Mouse (Mus musculus) ES-E14 (cell line): Measurements from ENCODE around the gene H2-Ke6. TPM values are rescaled to one million over a fixed set of nuclear protein-coding genes. Genes with fewer than 3 reads are reported as not detected.
A peak's percentile ranks its signal among the peaks of the same experiment; 100 is the strongest.

Experiments used
- DNase-seq: peaks from one replicate; pipeline ENCODE4 v3.0.0-alpha.2; 2013; ENCODE audit warnings: low read depth, low spot score
- H3K27ac ChIP-seq: 2 replicates; pipeline ENCODE4 v1.5.1; 2012; ENCODE audit warnings: low read depth, mild to moderate bottlenecking, low read length, moderate library complexity, mixed read lengths; ENCODE audit not compliant: poor library complexity, insufficient read depth, severe bottlenecking
- H3K36me3 ChIP-seq: 2 replicates; pipeline ENCODE4 v1.6.1; 2012; ENCODE audit warnings: mild to moderate bottlenecking, low read length, moderate library complexity, mixed read lengths; ENCODE audit not compliant: control insufficient read depth, poor library complexity, insufficient read depth, severe bottlenecking
- H3K4me1 ChIP-seq, 2 experiments: fragments of 150-350 bp in 1 of 2; sonication (generic) in 1 of 2; 2 replicates each; pipeline ENCODE4 v1.6.1; 2012; ENCODE audit warnings: low read length in 2 of 2, mild to moderate bottlenecking in 1 of 2, mixed read lengths in 1 of 2; ENCODE audit not compliant: control insufficient read depth in 2 of 2, insufficient read depth in 2 of 2, poor library complexity in 1 of 2
- H3K4me3 ChIP-seq, 2 experiments: fragments of 150-350 bp in 1 of 2; sonication (generic) in 1 of 2; 2 replicates each; pipeline ENCODE4 v1.5.1; 2012; ENCODE audit warnings: low read length in 2 of 2, low read depth in 1 of 2, mild to moderate bottlenecking in 1 of 2, mixed read lengths in 1 of 2; ENCODE audit not compliant: insufficient read depth in 1 of 2, poor library complexity in 1 of 2, severe bottlenecking in 1 of 2
- H3K9ac ChIP-seq: 2 replicates; pipeline ENCODE4 v1.6.1; 2012; ENCODE audit warnings: low read depth, mild to moderate bottlenecking, low read length, mixed read lengths; ENCODE audit not compliant: poor library complexity, insufficient read depth, severe bottlenecking
- H3K9me3 ChIP-seq: fragments of 150-350 bp; sonication (generic); 2 replicates; pipeline ENCODE4 v1.6.1; 2012; ENCODE audit warnings: low read depth, mild to moderate bottlenecking, low read length; ENCODE audit not compliant: control insufficient read depth, insufficient read depth
- CHD2 ChIP-seq: IDR thresholded peaks from 2 replicates; pipeline ENCODE4 v1.6.1; 2014; ENCODE audit warnings: mild to moderate bottlenecking, low read depth, low read length, inconsistent platforms
- HCFC1 ChIP-seq: IDR thresholded peaks from 2 replicates; pipeline ENCODE4 v1.6.1; 2012; ENCODE audit warnings: low read length, inconsistent platforms, borderline replicate concordance; ENCODE audit not compliant: insufficient read depth
- MAFK ChIP-seq: IDR thresholded peaks from 2 replicates; pipeline ENCODE4 v1.6.1; 2014; ENCODE audit warnings: mild to moderate bottlenecking, low read depth, low read length, inconsistent platforms; ENCODE audit not compliant: insufficient read depth
- ZC3H11A ChIP-seq: IDR thresholded peaks from 2 replicates; pipeline ENCODE4 v1.6.1; 2012; ENCODE audit warnings: low read depth, mild to moderate bottlenecking, inconsistent platforms, low read length, borderline replicate concordance
- ZNF384 ChIP-seq: IDR thresholded peaks from 2 replicates; pipeline ENCODE4 v1.6.1; 2012; ENCODE audit warnings: low read depth, low read length, inconsistent platforms
- in situ Hi-C, 2 experiments: fragments of 600-800 bp; cut with MboI; formaldehyde crosslinking; loops; one replicate each; pipeline ENCODE4 v1.15.1; 2025; ENCODE audit warnings: low sequenced_read_pairs in 2 of 2, inconsistent platforms in 1 of 2; ENCODE audit not compliant: unreplicated experiment in 2 of 2
- total RNA-seq: library from RNA; depleted of rRNA; stranded (reverse); fragments of 300-350 nt; gene quantifications from 2 replicates; pipeline ENCODE4 v1.2.3, GENCODE M21; 2012

Gene H2-Ke6
- total RNA-seq, 1 experiment: 15.5 TPM

DNA sequence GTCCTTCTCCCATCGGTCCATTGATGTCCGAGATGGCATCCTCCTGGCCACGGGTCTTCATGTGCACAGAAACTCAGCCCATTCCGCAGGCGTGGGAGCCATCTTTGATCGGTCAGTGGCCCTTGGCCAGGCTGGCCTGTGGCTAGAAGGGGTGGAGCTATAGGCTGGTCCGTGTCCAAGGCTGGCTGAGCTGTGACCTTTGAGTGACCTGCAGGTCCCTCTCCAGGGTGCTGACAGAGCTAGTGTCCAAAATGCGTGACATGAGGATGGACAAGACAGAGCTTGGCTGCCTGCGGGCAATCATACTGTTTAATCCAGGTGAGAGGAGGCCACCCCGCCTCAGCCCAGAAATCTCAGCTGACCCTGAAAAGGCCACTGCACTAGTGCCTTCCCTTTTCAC lies 8.8 kb upstream of the H2-Ke6 start:
- Histone ChIP-seq H3K4me3 (no peak overlapping the region), H3K4me1 (peaks cover 0 to 8% of the 10 kb centered on the region in 2 experiments; a peak in 1 of 4 replicates), H3K27ac (no peak overlapping the region), H3K36me3 (peaks cover 33% of the 10 kb centered on the region), H3K9me3 (no peaks in the 10 kb centered on the region), H3K9ac (no peak overlapping the region)
- in situ Hi-C loops: no loop called here
- DNase-seq: no peak
- TF ChIP-seq MAFK: no peak
- TF ChIP-seq HCFC1: no peak
- no peak for TF ChIP-seq CHD2
- TF ChIP-seq ZC3H11A: no peak
- no peak for TF ChIP-seq ZNF384

DNA sequence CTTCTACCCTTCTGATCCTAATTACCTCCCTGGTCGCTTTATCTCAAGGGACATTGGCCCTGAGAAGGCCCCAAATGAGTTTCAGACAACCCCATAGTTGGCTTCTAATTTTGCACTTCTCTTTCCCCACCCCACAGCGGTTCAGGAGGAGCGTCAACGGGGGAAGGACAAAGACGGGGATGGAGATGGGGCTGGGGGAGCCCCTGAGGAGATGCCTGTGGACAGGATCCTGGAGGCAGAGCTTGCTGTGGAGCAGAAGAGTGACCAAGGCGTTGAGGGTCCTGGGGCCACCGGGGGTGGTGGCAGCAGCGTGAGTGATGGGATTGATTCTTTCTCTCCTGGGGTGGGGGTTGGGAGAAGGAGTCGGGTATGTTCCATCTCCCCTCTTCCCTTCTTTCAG lies 7.7 kb upstream of the H2-Ke6 start:
- H3K36me3 ChIP-seq: peaks cover 36% of the 10 kb centered on the region
- no peak overlapping the region for H3K9ac ChIP-seq
- in situ Hi-C loops: no loop called here
- H3K9me3 ChIP-seq: no peaks in the 10 kb centered on the region
- no peak overlapping the region for H3K27ac ChIP-seq
- no peak overlapping the region for H3K4me3 ChIP-seq
- TF ChIP-seq MAFK: no peak
- TF ChIP-seq HCFC1: no peak
- TF ChIP-seq ZNF384: no peak
- TF ChIP-seq CHD2: no peak
- no peak for TF ChIP-seq ZC3H11A
- peaks cover 0 to 11% of the 10 kb centered on the region in 2 experiments; a peak in 1 of 4 replicates for H3K4me1 ChIP-seq
- DNase-seq: no peak

DNA sequence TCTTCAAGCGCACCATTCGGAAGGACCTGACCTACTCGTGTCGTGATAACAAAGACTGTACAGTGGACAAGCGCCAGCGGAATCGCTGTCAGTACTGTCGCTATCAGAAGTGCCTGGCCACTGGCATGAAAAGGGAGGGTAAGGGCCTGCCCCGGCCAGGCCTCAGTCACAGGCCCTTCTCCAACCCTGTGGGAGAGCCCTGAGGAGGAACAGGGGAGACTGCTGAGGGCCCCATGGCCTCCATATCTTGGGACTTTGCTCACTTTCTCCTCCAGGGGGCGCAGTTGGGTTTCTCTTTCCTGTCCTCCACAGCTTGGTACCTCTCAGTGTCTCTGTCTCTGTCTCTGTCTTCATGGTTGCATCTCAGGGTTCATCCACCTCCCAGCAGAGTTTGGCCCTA lies 6.2 kb upstream of the H2-Ke6 start:
- no peak for TF ChIP-seq HCFC1
- no peak for TF ChIP-seq MAFK
- TF ChIP-seq ZC3H11A: no peak
- TF ChIP-seq ZNF384: no peak
- TF ChIP-seq CHD2: no peak
- no peak overlapping the region for H3K9ac ChIP-seq
- in situ Hi-C loops: no loop called here
- H3K27ac ChIP-seq: no peak overlapping the region
- peaks cover 3 to 15% of the 10 kb centered on the region in 2 experiments; a peak in 2 of 4 replicates for H3K4me1 ChIP-seq
- DNase-seq: peak; percentile 79
- H3K9me3 ChIP-seq: no peaks in the 10 kb centered on the region
- no peak overlapping the region for H3K4me3 ChIP-seq
- H3K36me3 ChIP-seq: peaks cover 50% of the 10 kb centered on the region

DNA sequence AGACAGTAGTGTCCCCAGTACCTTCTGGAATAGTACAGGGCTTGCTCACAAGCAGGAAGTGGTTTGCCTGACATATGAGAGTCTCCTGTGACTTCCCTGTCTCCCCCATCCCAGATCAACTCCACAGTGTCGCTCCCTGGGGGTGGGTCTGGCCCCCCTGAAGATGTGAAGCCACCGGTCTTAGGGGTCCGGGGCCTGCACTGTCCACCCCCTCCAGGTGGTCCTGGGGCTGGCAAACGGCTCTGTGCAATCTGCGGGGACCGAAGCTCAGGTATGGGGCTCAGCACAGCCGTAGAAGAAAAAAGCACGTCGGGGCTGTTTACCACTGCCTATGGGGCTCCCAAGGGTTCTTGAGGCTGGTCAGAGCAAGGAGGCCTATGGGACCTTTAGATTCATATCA lies 5.6 kb upstream of the H2-Ke6 start:
- TF ChIP-seq MAFK (no peak), CHD2 (no peak), ZC3H11A (no peak), ZNF384 (no peak), HCFC1 (no peak)
- Histone ChIP-seq H3K9me3 (no peaks in the 10 kb centered on the region), H3K4me1 (peaks cover 3 to 13% of the 10 kb centered on the region in 2 experiments; a peak in 2 of 4 replicates), H3K9ac (no peak overlapping the region), H3K4me3 (no peak overlapping the region), H3K27ac (no peak overlapping the region), H3K36me3 (peaks cover 56% of the 10 kb centered on the region)
- DNase-seq: no peak
- in situ Hi-C loops: no loop called here

DNA sequence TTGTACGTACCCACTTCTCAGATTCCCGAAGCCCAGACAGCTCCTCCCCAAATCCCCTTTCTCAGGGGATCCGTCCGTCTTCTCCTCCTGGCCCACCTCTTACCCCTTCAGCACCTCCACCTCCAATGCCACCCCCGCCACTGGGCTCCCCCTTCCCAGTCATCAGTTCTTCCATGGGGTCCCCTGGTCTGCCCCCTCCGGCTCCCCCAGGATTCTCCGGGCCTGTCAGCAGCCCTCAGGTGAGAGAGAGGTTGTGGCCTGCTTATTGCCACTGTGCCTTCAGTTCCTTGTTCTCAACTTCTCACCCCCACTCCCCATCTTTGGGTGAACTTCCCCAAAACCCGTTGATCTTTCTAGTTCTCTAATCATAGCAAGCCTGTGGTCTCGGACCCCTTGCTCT lies 4.9 kb upstream of the H2-Ke6 start:
- Histone ChIP-seq H3K9me3 (no peaks in the 10 kb centered on the region), H3K4me3 (peak overlapping the region; percentile 72 to 97), H3K36me3 (peaks cover 56% of the 10 kb centered on the region), H3K9ac (peak overlapping the region; percentile 84), H3K4me1 (peaks cover 5 to 13% of the 10 kb centered on the region in 2 experiments; a peak in 3 of 4 replicates), H3K27ac (no peak overlapping the region)
- no peak for DNase-seq
- no peak for TF ChIP-seq HCFC1
- TF ChIP-seq ZNF384: no peak
- TF ChIP-seq CHD2: no peak
- TF ChIP-seq ZC3H11A: no peak
- no peak for TF ChIP-seq MAFK
- in situ Hi-C loops: no loop called here
